Mouse (Mus musculus): ENCODE results near the gene Alg9. TPM values are rescaled to one million over a fixed set of nuclear protein-coding genes. Genes with fewer than 3 reads are reported as not detected.
A peak's percentile ranks its signal among the peaks of the same experiment; 100 is the strongest.

Gene Alg9
- total and polyA plus RNA-seq, 2 experiments, result 14.7 to 16.0 TPM

- H3K27ac ChIP-seq (replicated peaks; ENCODE audit: insufficient read depth, low read depth, low read length), result no peak overlapping the region
- peaks cover 12% of the 10 kb centered on the region for H3K4me1 ChIP-seq (ENCODE audit: control insufficient read depth, insufficient read depth, low read length)
- TF ChIP-seq POLR2A (IDR thresholded peaks at IDR 0.05; ENCODE audit: extremely low read depth, insufficient read depth, low read length) (no peak), CTCF (IDR thresholded peaks at IDR 0.05; ENCODE audit: low read depth, low read length) (no peak)
- peaks cover 10% of the 10 kb centered on the region; the same call in 1 of the 2 replicates for H3K36me3 ChIP-seq (ENCODE audit: control insufficient read depth, insufficient read depth, low read length)
- WGBS, result 21% methylated on average over 3 of the region's 3 CpGs
- no peak overlapping the region for H3K4me3 ChIP-seq (ENCODE audit: insufficient read depth, low read depth, low read length)
- DNase-seq (ENCODE audit: extremely low read depth, low read depth, low spot score), result peak; percentile 63
- H3K27me3 ChIP-seq (ENCODE audit: control insufficient read depth, insufficient read depth, low read length), result no peaks in the 10 kb centered on the region
- no peaks in the 10 kb centered on the region for H3K79me2 ChIP-seq (ENCODE audit: control insufficient read depth, insufficient read depth, low read length)
- H3K9ac ChIP-seq (ENCODE audit: low read depth, low read length), result no peak overlapping the region
These were observed 102.6 kb downstream of the Alg9 start for GRCm38 (mm10) chr9:50877431-50877830.

- H3K4me3 ChIP-seq (ENCODE audit: insufficient read depth, low read depth, low read length), result no peak overlapping the region
- H3K27ac ChIP-seq (replicated peaks; ENCODE audit: insufficient read depth, low read depth, low read length), result no peak overlapping the region
These were observed 107.4 kb downstream of the Alg9 start for GRCm38 (mm10) chr9:50882183-50882582.

GRCm38 (mm10) chr9:50884093-50884492 lies 109.3 kb downstream of the Alg9 start:
- DNase-seq (ENCODE audit: extremely low read depth, low read depth, low spot score), result no peak
- no peaks in the 10 kb centered on the region for H3K27me3 ChIP-seq (ENCODE audit: control insufficient read depth, insufficient read depth, low read length)
- H3K4me1 ChIP-seq (ENCODE audit: control insufficient read depth, insufficient read depth, low read length), result peaks cover 15% of the 10 kb centered on the region
- 86% methylated on average over 8 of the region's 8 CpGs for WGBS
- no peaks in the 10 kb centered on the region for H3K79me2 ChIP-seq (ENCODE audit: control insufficient read depth, insufficient read depth, low read length)
- no peak for TF ChIP-seq CTCF (IDR thresholded peaks at IDR 0.05; ENCODE audit: low read depth, low read length)
- no peak for TF ChIP-seq POLR2A (IDR thresholded peaks at IDR 0.05; ENCODE audit: extremely low read depth, insufficient read depth, low read length)
- no peak overlapping the region for H3K4me3 ChIP-seq (ENCODE audit: insufficient read depth, low read depth, low read length)
- peak overlapping the region; percentile 65 for H3K27ac ChIP-seq (replicated peaks; ENCODE audit: insufficient read depth, low read depth, low read length)
- no peak overlapping the region for H3K9ac ChIP-seq (ENCODE audit: low read depth, low read length)
- peaks cover 6% of the 10 kb centered on the region; the same call in 1 of the 2 replicates for H3K36me3 ChIP-seq (ENCODE audit: control insufficient read depth, insufficient read depth, low read length)

More at GRCm38 (mm10) chr9:50882183-50882582, 107.4 kb downstream of the Alg9 start:
- no peak for TF ChIP-seq POLR2A (IDR thresholded peaks at IDR 0.05; ENCODE audit: extremely low read depth, insufficient read depth, low read length)
- TF ChIP-seq CTCF (IDR thresholded peaks at IDR 0.05; ENCODE audit: low read depth, low read length), result no peak
- DNase-seq (ENCODE audit: extremely low read depth, low read depth, low spot score), result no peak
- Histone ChIP-seq H3K36me3 (ENCODE audit: control insufficient read depth, insufficient read depth, low read length) (peaks cover 9% of the 10 kb centered on the region; the same call in 1 of the 2 replicates), H3K79me2 (ENCODE audit: control insufficient read depth, insufficient read depth, low read length) (no peaks in the 10 kb centered on the region), H3K27me3 (ENCODE audit: control insufficient read depth, insufficient read depth, low read length) (no peaks in the 10 kb centered on the region), H3K9ac (ENCODE audit: low read depth, low read length) (no peak overlapping the region), H3K4me1 (ENCODE audit: control insufficient read depth, insufficient read depth, low read length) (peaks cover 15% of the 10 kb centered on the region)
- 78% methylated on average over 2 of the region's 2 CpGs for WGBS

GRCm38 (mm10) chr9:50884741-50885599 lies 110.2 kb downstream of the Alg9 start:
- Histone ChIP-seq H3K4me1 (ENCODE audit: control insufficient read depth, insufficient read depth, low read length) (peaks cover 15% of the 10 kb centered on the region), H3K27me3 (ENCODE audit: control insufficient read depth, insufficient read depth, low read length) (no peaks in the 10 kb centered on the region), H3K27ac (replicated peaks; ENCODE audit: insufficient read depth, low read depth, low read length) (peak overlapping the region; percentile 78), H3K4me3 (ENCODE audit: insufficient read depth, low read depth, low read length) (no peak overlapping the region), H3K9ac (ENCODE audit: low read depth, low read length) (peak overlapping the region; percentile 50), H3K79me2 (ENCODE audit: control insufficient read depth, insufficient read depth, low read length) (no peaks in the 10 kb centered on the region), H3K36me3 (ENCODE audit: control insufficient read depth, insufficient read depth, low read length) (peaks cover 2% of the 10 kb centered on the region; the same call in 1 of the 2 replicates)
- DNase-seq (ENCODE audit: extremely low read depth, low read depth, low spot score), result peak; percentile 99
- TF ChIP-seq CTCF (IDR thresholded peaks at IDR 0.05; ENCODE audit: low read depth, low read length) (no peak), POLR2A (IDR thresholded peaks at IDR 0.05; ENCODE audit: extremely low read depth, insufficient read depth, low read length) (no peak)
- WGBS, result 26% methylated on average over 10 of the region's 10 CpGs

DNA sequence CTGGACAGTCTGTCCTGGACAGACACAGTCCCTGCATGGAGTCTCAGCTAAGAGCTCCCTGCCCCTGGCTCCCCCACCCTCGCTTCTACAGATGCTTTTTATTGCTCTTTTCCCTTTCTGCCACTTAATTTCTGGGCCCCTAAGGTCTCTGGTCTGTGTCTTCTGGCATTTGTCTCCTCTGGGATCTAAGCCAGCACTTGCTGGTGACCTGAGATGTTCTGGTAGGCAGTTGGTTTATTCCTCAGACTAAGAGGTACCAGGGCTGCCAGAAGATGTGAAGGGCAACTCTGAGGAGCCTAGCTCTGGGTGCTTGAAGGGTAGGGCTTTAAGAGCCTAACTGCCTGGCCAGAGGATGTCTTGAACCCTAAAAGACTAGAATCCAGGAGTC lies 110.8 kb downstream of the Alg9 start:
- H3K36me3 ChIP-seq (ENCODE audit: control insufficient read depth, insufficient read depth, low read length), result 0 out of 2 replicates have a peak, but pooled peaks cover 1% of the 10 kb centered on the region
- H3K79me2 ChIP-seq (ENCODE audit: control insufficient read depth, insufficient read depth, low read length), result no peaks in the 10 kb centered on the region
- H3K27ac ChIP-seq (replicated peaks; ENCODE audit: insufficient read depth, low read depth, low read length), result peak overlapping the region; percentile 78
- H3K9ac ChIP-seq (ENCODE audit: low read depth, low read length), result peak overlapping the region; percentile 50
- no peak for DNase-seq (ENCODE audit: extremely low read depth, low read depth, low spot score)
- H3K27me3 ChIP-seq (ENCODE audit: control insufficient read depth, insufficient read depth, low read length), result no peaks in the 10 kb centered on the region
- TF ChIP-seq CTCF (IDR thresholded peaks at IDR 0.05; ENCODE audit: low read depth, low read length) (no peak), POLR2A (IDR thresholded peaks at IDR 0.05; ENCODE audit: extremely low read depth, insufficient read depth, low read length) (no peak)
- 68% methylated on average over 1 of the region's 1 CpGs for WGBS
- H3K4me1 ChIP-seq (ENCODE audit: control insufficient read depth, insufficient read depth, low read length), result peaks cover 15% of the 10 kb centered on the region
- no peak overlapping the region for H3K4me3 ChIP-seq (ENCODE audit: insufficient read depth, low read depth, low read length)

- 95% methylated on average over 1 of the region's 1 CpGs for WGBS
- no peak for TF ChIP-seq POLR2A (IDR thresholded peaks at IDR 0.05; ENCODE audit: extremely low read depth, insufficient read depth, low read length)
- TF ChIP-seq CTCF (IDR thresholded peaks at IDR 0.05; ENCODE audit: low read depth, low read length), result no peak
- H3K36me3 ChIP-seq (ENCODE audit: control insufficient read depth, insufficient read depth, low read length), result peaks cover 6% of the 10 kb centered on the region; the same call in 1 of the 2 replicates
- no peaks in the 10 kb centered on the region for H3K79me2 ChIP-seq (ENCODE audit: control insufficient read depth, insufficient read depth, low read length)
- no peak for DNase-seq (ENCODE audit: extremely low read depth, low read depth, low spot score)
- no peak overlapping the region; the same call in 1 of the 2 replicates for H3K27ac ChIP-seq (replicated peaks; ENCODE audit: insufficient read depth, low read depth, low read length)
- no peak overlapping the region for H3K9ac ChIP-seq (ENCODE audit: low read depth, low read length)
- no peaks in the 10 kb centered on the region for H3K27me3 ChIP-seq (ENCODE audit: control insufficient read depth, insufficient read depth, low read length)
- no peak overlapping the region for H3K4me3 ChIP-seq (ENCODE audit: insufficient read depth, low read depth, low read length)
- H3K4me1 ChIP-seq (ENCODE audit: control insufficient read depth, insufficient read depth, low read length), result peaks cover 15% of the 10 kb centered on the region
These were observed 112.1 kb downstream of the Alg9 start for GRCm38 (mm10) chr9:50886870-50887269.

Measured in liver, adult 2 months (tissue).